Mouse (Mus musculus) kidney, postnatal 0 days (tissue): ENCODE measurements at regions not wholly inside any gene's neighbourhood (a gene's known extent, or its start where the extent isn't known, plus 50 kb on each side); places are given as distances from the start of the nearest gene placed in this dataset.

Source experiments
- ATAC-seq: fragments of 200-750 bp; cut with Nextera tagmentation; replicated peaks from 2 replicates; pipeline ENCODE4 v1.8.0; 2017; ENCODE audit warnings: low read depth, moderate number of reproducible peaks, moderate TSS enrichment, moderate library complexity; ENCODE audit not compliant: low FRiP score
- DNase-seq: peaks from one replicate; pipeline ENCODE4 v3.0.0-alpha.2; 2016; ENCODE audit warnings: low spot score
- H3K27ac ChIP-seq: fragments of 300-500 bp; sonication (generic); 2 replicates; pipeline ENCODE4 v1.5.1; 2014; ENCODE audit warnings: mild to moderate bottlenecking
- H3K27me3 ChIP-seq: fragments of 300-500 bp; sonication (generic); 2 replicates; pipeline ENCODE4 v1.6.1; 2014; ENCODE audit warnings: low read length, mixed read lengths; ENCODE audit not compliant: insufficient read depth
- H3K36me3 ChIP-seq: fragments of 300-500 bp; sonication (generic); 2 replicates; pipeline ENCODE4 v1.6.1; 2014; ENCODE audit warnings: low read length, mixed read lengths; ENCODE audit not compliant: insufficient read depth
- H3K4me1 ChIP-seq: fragments of 300-500 bp; sonication (generic); replicated peaks from 2 replicates; pipeline ENCODE4 v1.6.1; 2014; ENCODE audit warnings: antibody characterized with exemption, low read length, mixed read lengths; ENCODE audit not compliant: insufficient read depth
- H3K4me2 ChIP-seq: fragments of 300-500 bp; sonication (generic); 2 replicates; pipeline ENCODE4 v1.6.1; 2014; ENCODE audit warnings: mild to moderate bottlenecking, low read length, moderate library complexity, mixed read lengths
- H3K4me3 ChIP-seq: fragments of 300-500 bp; sonication (generic); replicated peaks from 2 replicates; pipeline ENCODE4 v1.5.1; 2014; ENCODE audit warnings: low read depth, low read length
- H3K9ac ChIP-seq: fragments of 300-500 bp; sonication (generic); 2 replicates; pipeline ENCODE4 v1.6.1; 2014; ENCODE audit warnings: low read depth, low read length
- H3K9me3 ChIP-seq: fragments of 300-500 bp; sonication (generic); replicated peaks from 2 replicates; pipeline ENCODE4 v1.6.1; 2016; ENCODE audit warnings: low read length, inconsistent platforms, mixed read lengths
- CTCF ChIP-seq: IDR thresholded peaks from 2 replicates; pipeline ENCODE4 v1.5.1; 2016; ENCODE audit warnings: antibody characterized with exemption, low read depth, mild to moderate bottlenecking, moderate library complexity
- WGBS: fragments of 180-500 bp; shearing (Covaris S2); extraction: QIAGEN DNeasy Blood & Tissue Kit; methylation state at CpG from one replicate; pipeline ENCODE4 v1.1.7; 2014; 5-methylcytosine and 5-hydroxymethylcytosine counted together

DNA sequence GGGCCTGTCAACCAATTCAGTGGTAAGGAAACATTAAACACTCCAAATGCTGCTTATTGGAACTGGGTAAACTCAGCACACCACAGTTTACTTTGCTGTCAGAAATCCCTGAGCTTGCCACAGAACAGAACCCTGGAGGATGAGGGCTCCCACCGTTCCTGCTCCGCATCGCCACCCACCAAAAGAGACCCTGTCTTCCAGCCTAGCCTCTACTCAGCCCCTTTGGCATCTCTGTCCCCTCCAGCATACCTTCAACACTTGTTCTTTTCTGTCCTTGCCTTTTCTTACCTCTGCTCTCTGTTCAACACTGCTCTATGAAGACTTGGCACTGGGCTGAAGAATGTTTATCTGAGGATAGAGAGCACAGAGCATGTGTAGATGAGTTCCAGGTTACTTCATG lies 67.5 kb downstream of the Rpusd4 start:
- no peak for DNase-seq
- H3K9me3 ChIP-seq: no peaks in the 10 kb centered on the region
- 83% methylated on average over 3 of the region's 3 CpGs for WGBS
- peaks cover 17% of the 10 kb centered on the region for H3K4me1 ChIP-seq
- no peaks in the 10 kb centered on the region for H3K36me3 ChIP-seq
- no peak for ATAC-seq
- H3K4me3 ChIP-seq: no peak overlapping the region
- no peak for TF ChIP-seq CTCF
- no peak overlapping the region for H3K9ac ChIP-seq
- no peak overlapping the region for H3K4me2 ChIP-seq
- H3K27me3 ChIP-seq: no peaks in the 10 kb centered on the region
- H3K27ac ChIP-seq: no peak overlapping the region

DNA sequence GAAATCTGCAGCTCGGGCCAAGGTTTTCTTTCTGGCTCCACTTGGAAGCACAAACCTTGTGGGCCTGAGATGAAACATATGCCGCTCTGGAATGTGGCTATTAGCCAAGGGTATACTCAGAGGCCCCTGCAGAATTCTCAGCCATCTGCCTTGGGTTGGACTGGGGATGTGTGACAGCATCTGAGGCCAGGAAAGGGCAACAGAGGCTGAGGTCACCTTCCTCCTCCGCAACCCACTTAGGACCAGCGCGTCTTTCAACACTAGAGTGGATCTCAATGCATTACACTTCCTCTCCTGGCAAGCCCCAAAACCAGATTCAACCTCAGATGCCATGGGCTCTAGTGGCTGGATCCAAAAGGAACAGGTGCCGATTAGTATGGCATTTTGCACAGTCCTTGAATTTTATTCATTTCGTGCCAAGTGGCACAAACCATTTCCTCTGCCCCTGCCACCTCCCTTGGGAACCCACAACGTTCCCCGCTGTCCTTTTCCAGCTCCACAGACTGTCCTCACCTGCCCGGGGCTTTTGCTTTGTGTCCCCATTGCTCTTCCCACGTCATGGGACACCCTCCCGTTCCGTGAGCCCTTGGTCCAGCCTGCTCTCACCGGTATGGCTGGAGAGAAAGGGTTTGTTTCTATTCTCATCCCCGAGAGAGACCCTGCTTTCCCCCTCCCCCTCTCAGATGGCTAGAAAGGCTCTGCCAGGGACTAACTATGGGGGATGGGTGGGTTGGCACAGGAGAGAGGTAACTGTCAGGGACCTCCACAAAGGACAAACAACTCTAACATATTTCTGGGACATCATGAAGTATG lies 68.4 kb downstream of the Rpusd4 start:
- H3K4me3 ChIP-seq: no peak overlapping the region
- H3K27me3 ChIP-seq: no peaks in the 10 kb centered on the region
- no peaks in the 10 kb centered on the region for H3K36me3 ChIP-seq
- H3K4me2 ChIP-seq: no peak overlapping the region
- no peaks in the 10 kb centered on the region for H3K9me3 ChIP-seq
- no peak for TF ChIP-seq CTCF
- H3K27ac ChIP-seq: no peak overlapping the region
- ATAC-seq (peak; percentile 55; the same call in 1 of the 2 replicates), DNase-seq (peak; percentile 76)
- H3K9ac ChIP-seq: no peak overlapping the region
- H3K4me1 ChIP-seq: peaks cover 20% of the 10 kb centered on the region
- 45% methylated on average over 15 of the region's 15 CpGs for WGBS

- Histone ChIP-seq H3K9ac (no peak overlapping the region), H3K9me3 (no peaks in the 10 kb centered on the region), H3K4me1 (peaks cover 14% of the 10 kb centered on the region), H3K27me3 (no peaks in the 10 kb centered on the region), H3K4me3 (no peak overlapping the region), H3K36me3 (no peaks in the 10 kb centered on the region), H3K27ac (no peak overlapping the region), H3K4me2 (no peak overlapping the region)
- no peak for ATAC-seq
- no peak for TF ChIP-seq CTCF
- no peak for DNase-seq
- 76% methylated on average over 5 of the region's 5 CpGs for WGBS
Observed at GRCm38 (mm10) chr9:35336701-35337055, 69.0 kb downstream of the Rpusd4 start.

- Histone ChIP-seq H3K9ac (no peak overlapping the region), H3K36me3 (no peaks in the 10 kb centered on the region), H3K4me1 (peaks cover 14% of the 10 kb centered on the region; the same call in 1 of the 2 replicates), H3K9me3 (no peaks in the 10 kb centered on the region), H3K4me2 (no peak overlapping the region), H3K4me3 (no peak overlapping the region), H3K27me3 (no peaks in the 10 kb centered on the region), H3K27ac (no peak overlapping the region)
- no peak for ATAC-seq
- 81% methylated on average over 5 of the region's 5 CpGs for WGBS
- no peak for TF ChIP-seq CTCF
- no peak for DNase-seq
Observed at GRCm38 (mm10) chr9:35338858-35339257, 71.2 kb downstream of the Rpusd4 start.

DNA sequence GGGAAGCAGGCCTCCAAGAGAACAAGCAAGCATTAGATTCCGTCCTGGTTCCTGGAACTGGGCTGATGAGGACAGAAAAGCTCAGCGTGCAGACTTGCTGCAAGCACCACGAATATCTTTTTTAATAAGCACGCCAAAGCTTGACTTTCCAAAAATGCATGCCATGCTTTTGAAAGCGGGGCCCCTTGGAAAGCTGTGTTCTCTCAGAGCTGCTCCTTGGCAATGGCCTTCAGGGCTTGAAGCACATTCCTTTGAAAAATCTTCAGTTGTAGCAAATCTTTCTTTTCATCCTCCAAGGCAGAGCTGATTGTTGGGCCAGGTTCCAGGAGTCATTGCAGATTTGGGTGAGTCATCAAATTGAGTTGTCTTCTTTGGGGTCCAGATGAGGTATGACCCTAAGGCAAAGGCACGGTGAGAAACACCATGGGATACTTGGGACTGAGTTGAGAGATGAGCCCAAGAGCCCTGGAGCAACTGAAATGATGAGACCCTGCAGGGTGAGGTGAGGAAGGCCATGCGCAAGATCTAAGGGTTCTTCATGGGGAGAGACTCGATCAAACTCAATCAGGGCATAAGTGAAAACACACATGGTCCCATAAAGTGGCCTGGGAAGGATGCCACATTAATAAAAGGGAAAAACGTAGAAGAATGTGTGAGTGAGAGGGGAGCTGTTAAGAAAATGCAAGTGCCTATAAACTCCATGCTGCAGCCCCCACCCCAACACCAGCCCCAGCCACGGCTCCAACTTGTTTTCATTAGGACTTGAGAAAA lies 72.0 kb downstream of the Rpusd4 start:
- no peak overlapping the region for H3K4me2 ChIP-seq
- no peak for DNase-seq
- H3K27me3 ChIP-seq: no peaks in the 10 kb centered on the region
- H3K4me3 ChIP-seq: no peak overlapping the region
- no peak for ATAC-seq
- WGBS: 72% methylated on average over 10 of the region's 10 CpGs
- H3K4me1 ChIP-seq: peaks cover 14% of the 10 kb centered on the region; the same call in 1 of the 2 replicates
- H3K9ac ChIP-seq: no peak overlapping the region
- H3K36me3 ChIP-seq: no peaks in the 10 kb centered on the region
- H3K27ac ChIP-seq: no peak overlapping the region
- H3K9me3 ChIP-seq: no peaks in the 10 kb centered on the region
- TF ChIP-seq CTCF: no peak

- Histone ChIP-seq H3K27me3 (no peaks in the 10 kb centered on the region), H3K9ac (no peak overlapping the region), H3K27ac (no peak overlapping the region), H3K36me3 (no peaks in the 10 kb centered on the region), H3K4me2 (no peak overlapping the region), H3K4me1 (peaks cover 13% of the 10 kb centered on the region; the same call in 1 of the 2 replicates), H3K4me3 (no peak overlapping the region), H3K9me3 (no peaks in the 10 kb centered on the region)
- DNase-seq: no peak
- TF ChIP-seq CTCF: no peak
- ATAC-seq: no peak
- 82% methylated on average over 4 of the region's 4 CpGs for WGBS
Observed at GRCm38 (mm10) chr9:35340263-35340573, 72.6 kb downstream of the Rpusd4 start.
